Mouse (Mus musculus): ENCODE results near the gene Fam83e.

- TF ChIP-seq POLR2A (IDR thresholded peaks at IDR 0.05; ENCODE audit: extremely low read depth, insufficient read depth, low read length) (no peak), CTCF (IDR thresholded peaks at IDR 0.05; ENCODE audit: low read depth, low read length) (no peak)
Observed at GRCm38 (mm10) chr7:45701072-45701471, 19.9 kb upstream of the Fam83e start.
